Mouse (Mus musculus) splenic B cell, adult 2 months (primary cell): ENCODE results near the gene Gm49380.
"Not testable (repeated sequence)": the region's sequence is repeated elsewhere in the genome, so short reads cannot be mapped to it uniquely, and the experiment has no call there.

Source experiments
- DNase-seq: peaks from one replicate; pipeline ENCODE4 v3.0.0-alpha.2; 2011; ENCODE audit warnings: low read depth, low spot score
- H3K27me3 ChIP-seq: 2 replicates; pipeline ENCODE4 v1.6.1; 2012; ENCODE audit warnings: mild to moderate bottlenecking, low read length, moderate library complexity, mixed read lengths; ENCODE audit not compliant: control insufficient read depth, poor library complexity, insufficient read depth, severe bottlenecking
- H3K36me3 ChIP-seq: 2 replicates; pipeline ENCODE4 v1.6.1; 2012; ENCODE audit warnings: mild to moderate bottlenecking, low read length, moderate library complexity, mixed read lengths; ENCODE audit not compliant: control insufficient read depth, poor library complexity, insufficient read depth, severe bottlenecking

The Gm49380 gene

DNA sequence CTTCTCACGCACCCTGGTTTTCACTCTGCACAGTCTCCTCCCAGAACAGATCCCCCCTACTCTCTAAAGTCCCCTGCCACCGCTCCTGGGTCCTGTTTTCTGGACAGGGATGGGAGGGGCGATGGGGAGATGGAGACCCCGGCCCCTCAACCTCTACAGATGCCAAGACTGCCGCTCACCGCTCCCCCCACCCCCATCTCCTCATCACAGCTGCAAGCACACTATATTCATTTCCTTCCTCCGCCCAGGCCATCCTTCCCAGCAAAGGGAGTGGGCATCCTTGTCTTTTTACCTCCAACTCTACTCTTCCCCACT, 17.9 kb upstream of the Gm49380 start:
- DNase-seq: no peak

DNA sequence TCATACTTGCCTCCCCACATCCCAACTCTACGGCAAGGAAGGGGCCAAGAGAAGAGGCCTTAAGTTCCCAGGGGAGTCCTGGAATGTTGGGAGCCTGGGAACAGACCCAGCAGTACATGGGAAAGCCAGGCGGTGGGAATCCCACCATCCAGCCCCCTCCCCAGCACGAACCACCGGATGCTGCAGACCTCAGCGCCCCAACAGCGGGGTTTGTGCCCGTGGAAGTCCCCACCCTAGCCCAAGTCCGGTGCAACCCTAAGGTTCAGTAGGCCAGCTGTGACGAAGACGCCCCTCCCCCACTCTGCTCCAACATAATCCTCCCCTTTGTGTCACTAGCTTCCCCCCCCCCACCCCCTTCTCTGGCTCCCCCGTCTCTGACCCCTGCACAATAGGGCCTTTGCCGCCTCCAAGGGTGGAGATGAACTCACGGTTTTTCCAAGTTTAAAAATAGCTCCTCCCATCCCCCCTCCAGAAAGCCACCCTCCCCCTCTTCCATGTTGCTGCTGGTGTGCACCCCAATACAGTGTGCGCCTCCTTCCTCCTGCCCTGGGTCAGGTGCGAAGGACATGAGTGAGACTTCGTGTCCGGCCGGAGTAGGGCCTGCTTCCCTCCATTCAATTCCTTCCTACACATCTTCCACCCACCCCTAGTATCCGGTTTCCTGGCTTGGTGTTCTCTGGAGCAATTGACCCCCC, 17.4 kb upstream of the Gm49380 start:
- Histone ChIP-seq H3K36me3 (no peaks in the 10 kb centered on the region), H3K27me3 (peaks cover 3% of the 10 kb centered on the region; the same call in 1 of the 2 replicates)
- DNase-seq: peak; percentile 48

More for the DNA sequence above, 17.9 kb upstream of the Gm49380 start:
- peaks cover 3% of the 10 kb centered on the region; the same call in 1 of the 2 replicates for H3K27me3 ChIP-seq
- H3K36me3 ChIP-seq: no peaks in the 10 kb centered on the region

DNA sequence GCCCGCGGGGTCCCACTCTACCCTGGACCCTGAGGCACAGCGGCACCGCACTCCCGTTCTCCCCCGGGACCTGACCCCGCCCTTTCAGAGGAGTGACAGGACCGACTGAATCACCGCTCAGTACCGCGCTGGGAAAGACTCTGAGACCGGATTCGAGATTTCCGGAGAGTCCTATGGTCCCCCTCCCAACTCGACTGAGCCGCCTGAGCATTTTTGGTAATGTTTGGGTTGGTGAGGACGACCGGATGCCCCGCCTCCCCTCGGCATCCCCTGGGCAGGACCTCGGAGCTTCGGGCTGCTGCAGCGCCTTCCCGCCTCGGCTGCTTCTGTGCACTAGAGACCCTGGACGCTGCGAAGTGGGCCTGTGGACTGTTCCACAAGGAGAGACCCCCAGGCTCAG, 16.7 kb upstream of the Gm49380 start:
- H3K27me3 ChIP-seq: peaks cover 3% of the 10 kb centered on the region; the same call in 1 of the 2 replicates
- no peaks in the 10 kb centered on the region for H3K36me3 ChIP-seq
- peak; percentile 69 for DNase-seq

DNA sequence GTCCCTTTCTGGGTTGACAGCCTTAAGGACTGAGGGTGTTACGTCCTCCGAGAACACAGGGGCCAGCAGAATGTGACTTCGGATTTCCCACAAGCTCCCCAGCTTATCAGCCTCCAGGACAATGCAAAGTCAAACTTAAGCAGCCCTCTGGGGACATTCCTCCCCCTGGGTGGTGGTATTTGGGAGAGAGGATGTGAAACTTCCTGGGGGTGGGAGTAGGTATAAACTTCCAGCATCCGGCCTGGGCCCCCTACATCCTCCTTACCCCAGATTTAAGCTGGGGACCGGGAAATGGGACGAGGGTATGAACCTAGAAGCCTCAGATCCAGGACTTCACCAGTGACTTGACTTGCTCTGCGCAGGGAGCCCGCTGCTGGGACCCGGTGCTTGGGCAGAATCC, 16.3 kb upstream of the Gm49380 start:
- no peak for DNase-seq

DNA sequence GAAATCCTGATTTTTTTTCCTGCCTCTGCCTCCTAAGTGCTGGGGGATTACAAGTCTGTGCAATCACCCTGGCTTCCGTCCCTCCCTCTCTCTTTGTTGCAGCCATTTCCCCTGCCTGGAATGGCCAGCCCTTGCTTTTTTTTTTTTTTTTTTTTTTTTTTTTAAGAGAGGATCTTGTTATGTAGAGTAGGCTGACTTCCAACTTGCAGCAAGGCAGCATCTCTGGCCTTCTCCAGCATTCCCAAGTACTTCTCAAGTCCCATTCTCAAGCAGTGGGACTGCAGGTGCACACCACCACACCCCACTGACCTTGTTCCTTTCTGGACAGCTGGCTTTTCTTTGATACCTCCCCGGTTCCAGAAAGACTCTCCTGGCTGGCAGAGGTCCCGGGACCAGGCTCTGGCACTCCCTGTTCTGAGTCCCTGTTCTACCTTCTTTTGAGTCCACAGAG, 14.1 kb upstream of the Gm49380 start:
- H3K27me3 ChIP-seq: no peaks in the 10 kb centered on the region
- no peaks in the 10 kb centered on the region for H3K36me3 ChIP-seq
- no peak for DNase-seq

More for the DNA sequence above, 16.3 kb upstream of the Gm49380 start:
- Histone ChIP-seq H3K27me3 (peaks cover 3% of the 10 kb centered on the region; the same call in 1 of the 2 replicates), H3K36me3 (no peaks in the 10 kb centered on the region)

DNA sequence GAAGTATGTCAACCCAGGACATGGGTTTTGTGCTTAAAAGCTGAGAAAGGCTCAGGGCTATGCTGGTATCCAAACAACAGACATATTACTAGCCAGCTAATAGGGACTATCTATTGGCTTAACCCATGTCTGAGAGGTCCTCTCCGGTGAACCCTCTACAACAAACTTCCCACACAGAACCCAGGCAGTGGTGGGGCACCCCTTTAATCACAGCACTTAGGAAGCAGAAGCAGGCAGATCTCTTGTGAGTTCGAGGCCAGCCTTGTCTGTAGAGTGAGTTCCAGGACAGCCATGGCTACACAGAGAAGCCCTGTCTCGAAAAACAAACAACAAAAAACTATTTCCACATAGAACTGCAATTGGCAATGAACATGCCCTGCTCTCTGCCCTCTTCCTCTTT, 13.4 kb upstream of the Gm49380 start:
- H3K27me3 ChIP-seq: no peaks in the 10 kb centered on the region
- no peak for DNase-seq
- H3K36me3 ChIP-seq: no peaks in the 10 kb centered on the region

DNA sequence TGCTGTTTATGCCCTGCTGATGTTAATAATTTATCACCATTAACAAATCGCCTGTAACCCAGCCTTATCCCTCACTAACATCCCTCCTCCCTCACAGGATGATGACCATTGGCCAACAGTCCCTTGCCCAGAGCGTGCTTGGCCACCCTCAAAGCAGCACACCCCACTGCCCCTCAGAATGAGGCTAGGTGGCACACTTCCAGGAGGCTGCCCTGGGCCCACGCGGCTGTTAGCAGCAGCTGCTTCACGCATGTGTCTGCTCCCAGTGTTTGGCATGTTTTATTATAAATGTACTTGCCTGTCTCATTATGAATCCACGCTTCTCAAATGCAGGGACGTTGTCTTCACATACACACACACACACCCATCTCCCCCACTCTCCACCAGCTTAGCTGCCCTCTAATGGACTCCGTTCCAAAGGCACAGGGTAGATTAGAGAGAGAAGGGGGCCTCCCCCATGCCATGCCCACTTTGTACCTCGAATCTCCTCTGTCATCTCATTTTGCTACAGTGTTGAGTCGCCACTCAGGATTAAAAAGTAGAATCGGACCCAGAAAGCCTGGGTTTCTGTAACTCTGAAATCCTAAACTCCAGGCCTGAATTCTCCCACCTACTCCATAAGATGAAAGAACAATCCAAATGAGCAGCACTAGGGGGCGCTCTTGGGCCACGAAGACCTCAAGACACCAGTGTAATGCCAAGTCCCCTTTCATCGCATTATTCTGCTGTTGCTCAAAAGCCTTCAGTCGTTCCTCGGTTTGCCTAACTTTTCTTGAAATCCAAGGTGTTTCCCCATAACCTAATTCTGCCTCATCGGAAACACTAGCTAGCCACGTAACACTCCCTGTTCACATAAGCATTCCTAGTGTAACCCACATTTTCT, 12.5 kb upstream of the Gm49380 start:
- Histone ChIP-seq H3K27me3 (no peaks in the 10 kb centered on the region), H3K36me3 (no peaks in the 10 kb centered on the region)
- peak; percentile 90 for DNase-seq

DNA sequence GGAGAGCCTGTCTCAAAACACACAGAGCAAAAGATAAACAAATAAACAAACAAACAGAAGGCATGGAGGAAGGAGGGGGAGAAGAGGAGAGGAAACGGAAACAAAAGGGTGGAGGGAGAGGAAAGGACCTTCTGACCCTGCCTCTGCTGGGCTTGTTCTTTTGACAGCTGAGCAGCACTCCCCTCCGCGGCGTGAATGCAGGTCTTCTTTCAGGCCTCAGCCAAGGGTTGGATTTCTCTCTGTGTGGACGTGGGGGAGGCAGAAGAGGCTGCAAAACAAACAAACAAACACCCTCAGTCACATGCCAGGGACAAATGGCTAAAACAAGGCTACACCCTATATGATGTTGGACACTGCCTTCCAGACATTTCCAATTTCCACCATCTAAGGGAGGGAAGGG, 11.7 kb upstream of the Gm49380 start:
- DNase-seq: no peak
- no peaks in the 10 kb centered on the region for H3K27me3 ChIP-seq
- H3K36me3 ChIP-seq: no peaks in the 10 kb centered on the region

DNA sequence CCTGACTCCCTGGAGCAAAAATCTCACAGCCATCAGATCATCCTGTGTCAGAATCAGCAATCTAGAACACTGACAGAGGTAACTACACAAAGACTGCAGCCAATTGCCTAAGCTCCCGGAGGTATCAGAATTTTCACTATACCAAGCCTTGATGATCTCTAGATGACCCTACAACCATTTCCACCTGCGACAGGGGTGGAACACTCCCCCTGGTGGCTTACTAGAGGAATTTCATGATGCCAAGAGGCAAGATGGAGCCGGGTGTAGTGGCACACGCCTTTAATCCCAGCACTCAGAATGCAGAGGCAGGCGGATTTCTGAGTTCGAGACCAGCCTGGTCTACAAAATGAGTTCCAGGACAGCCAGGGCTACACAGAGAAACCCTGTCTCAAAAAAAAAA, 11.0 kb upstream of the Gm49380 start:
- Histone ChIP-seq H3K27me3 (no peaks in the 10 kb centered on the region), H3K36me3 (no peaks in the 10 kb centered on the region)
- DNase-seq: peak; percentile 47

DNA sequence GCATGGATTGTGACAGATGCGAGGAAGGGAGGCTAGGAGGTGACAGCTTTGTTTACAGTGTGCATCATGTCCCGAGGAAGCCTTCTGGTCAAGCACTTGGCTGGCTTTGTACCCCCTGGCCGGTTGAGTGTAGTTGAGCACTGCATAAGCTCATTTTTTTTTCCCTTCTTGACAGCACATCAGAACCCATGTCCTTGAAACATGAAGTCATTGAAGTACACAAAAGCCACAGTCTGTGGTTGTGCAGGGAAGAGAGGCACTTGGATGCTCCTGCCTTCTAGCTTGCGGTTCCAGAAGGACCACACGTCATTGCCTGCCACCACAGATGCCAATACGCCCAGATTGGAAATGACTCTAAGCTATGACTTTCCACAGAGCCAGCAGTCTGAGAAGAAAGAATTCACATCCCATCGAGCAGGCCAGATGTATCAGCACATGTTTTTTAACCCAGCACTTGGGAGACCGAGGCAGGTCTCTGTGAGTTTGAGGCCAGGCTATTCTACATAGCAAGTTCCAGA, 6.7 kb upstream of the Gm49380 start:
- DNase-seq: no peak
- no peaks in the 10 kb centered on the region for H3K36me3 ChIP-seq
- no peaks in the 10 kb centered on the region for H3K27me3 ChIP-seq

DNA sequence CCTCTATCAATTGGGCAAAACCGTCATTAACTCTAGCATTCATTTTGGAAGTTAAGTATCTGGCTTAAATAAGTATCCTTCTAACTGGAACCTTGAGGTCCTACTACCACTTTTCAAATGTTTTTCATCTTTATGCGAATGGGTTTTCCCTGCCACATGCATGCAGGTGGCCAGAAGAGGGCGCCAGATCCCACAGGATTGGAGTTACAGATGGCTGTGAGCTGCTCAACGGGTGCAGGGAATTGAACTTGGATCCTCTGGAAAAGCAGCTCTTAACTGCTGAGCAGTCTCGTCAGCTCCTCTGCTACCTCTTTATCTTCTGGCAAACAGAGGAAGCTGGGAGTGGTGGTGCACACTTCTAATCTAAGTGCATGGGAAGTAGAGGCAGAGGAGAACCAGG, 5.7 kb upstream of the Gm49380 start:
- Histone ChIP-seq H3K27me3 (no peaks in the 10 kb centered on the region), H3K36me3 (no peaks in the 10 kb centered on the region)
- DNase-seq: peak; percentile 68

DNA sequence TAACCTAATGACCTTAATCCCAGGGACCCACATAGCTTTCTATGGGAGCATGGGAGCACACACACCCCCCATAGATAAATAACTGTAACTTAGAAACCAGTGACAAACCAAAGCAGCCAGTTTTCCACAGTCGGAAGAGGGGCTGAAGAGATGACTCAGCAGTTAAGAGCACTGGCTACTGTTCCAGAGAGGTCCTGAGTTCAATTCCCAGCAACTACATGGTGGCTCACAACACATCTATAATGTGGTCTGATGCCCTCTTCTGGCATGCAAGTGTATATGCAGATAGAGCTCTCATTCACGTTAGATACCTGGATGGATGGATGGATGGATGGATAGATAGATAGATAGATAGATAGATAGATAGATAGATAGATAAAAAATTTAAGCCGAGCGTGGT, 2.9 kb upstream of the Gm49380 start:
- H3K27me3 ChIP-seq: no peaks in the 10 kb centered on the region
- H3K36me3 ChIP-seq: no peaks in the 10 kb centered on the region
- DNase-seq: no peak

DNA sequence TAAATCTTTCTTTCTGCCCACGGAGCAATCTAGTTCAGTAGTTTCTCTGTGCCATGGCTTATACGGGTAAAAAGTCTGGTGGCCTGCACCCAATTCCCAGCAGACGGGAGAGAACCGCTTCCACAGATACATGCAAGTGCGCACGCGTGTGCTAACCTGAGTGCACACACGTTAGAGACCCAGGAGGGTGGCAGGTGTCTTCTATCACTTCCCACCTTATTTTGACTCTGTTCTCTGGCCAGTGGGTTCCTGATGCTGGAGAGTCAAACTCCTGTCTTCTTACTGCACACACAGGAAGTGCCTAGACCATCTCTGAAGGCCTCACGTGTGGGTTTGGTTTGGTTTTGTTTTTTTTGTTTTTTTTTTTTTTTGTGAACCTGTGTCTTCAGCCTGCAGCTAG, 2.3 kb upstream of the Gm49380 start:
- Histone ChIP-seq H3K27me3 (no peaks in the 10 kb centered on the region), H3K36me3 (no peaks in the 10 kb centered on the region)
- DNase-seq: no peak

DNA sequence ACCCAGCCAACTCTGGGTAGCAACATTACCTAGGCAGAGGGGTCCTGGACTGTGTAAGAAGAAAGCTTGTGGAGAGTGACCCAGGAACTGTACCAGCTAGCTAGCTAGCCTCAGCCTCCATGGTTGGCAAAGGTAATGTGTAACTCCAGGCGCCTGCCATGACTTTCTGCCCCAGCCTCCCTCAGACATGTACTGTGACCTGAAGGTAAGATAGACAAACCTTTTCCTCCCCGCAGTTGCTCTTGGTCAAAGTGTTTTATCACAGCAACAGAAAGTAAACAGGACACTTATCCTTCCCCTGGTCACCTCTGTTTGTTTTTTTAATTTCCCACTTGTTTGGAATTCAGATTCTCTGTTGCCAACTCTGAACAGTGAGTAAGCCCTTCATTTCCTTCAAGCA, 1.2 kb upstream of the Gm49380 start:
- no peaks in the 10 kb centered on the region for H3K36me3 ChIP-seq
- no peaks in the 10 kb centered on the region for H3K27me3 ChIP-seq
- DNase-seq: no peak

DNA sequence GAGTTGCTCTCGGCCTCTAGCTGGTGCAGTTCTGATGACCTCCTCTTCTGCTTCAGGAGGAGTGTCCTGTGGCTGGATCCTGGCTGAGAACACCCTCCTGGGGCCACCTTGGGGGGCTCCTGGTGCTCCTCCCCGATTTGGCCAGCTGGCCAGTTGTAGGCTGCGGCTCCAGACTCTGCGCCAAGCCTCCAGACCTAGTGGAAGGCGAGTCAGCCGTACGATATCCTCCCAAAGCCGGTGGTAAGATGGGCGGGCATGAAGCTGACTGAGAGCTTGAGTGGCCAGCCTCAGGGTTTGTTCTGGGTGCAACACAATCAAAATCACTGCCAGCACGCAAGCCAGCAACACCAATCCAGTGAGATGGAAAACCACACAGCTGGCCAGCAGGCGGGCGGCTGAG, 1.4 kb downstream of the Gm49380 start:
- DNase-seq, H3K27me3 ChIP-seq, H3K36me3 ChIP-seq: not testable (repeated sequence)
